Comparison of ENCODE assay signal across 12 mouse cellular contexts in genomic region chr13:54180461-54180860, GRCm38 (mm10). TPM values are rescaled to one million over a fixed set of nuclear protein-coding genes. Genes with fewer than 3 reads are reported as not detected.
DNase-seq lines count a peak whose midpoint lies in the region; ATAC-seq lines count a peak whose summit lies in the region.
"Had no signal": no experiment of that assay in that cellular context is flagged by ENCODE, and none has a peak within 500 bp of the region (broad histone marks: within the 10 kb centered on the region; RNA-seq: fewer than 3 reads in every experiment).

No protein-coding gene starts in this region.

- WGBS in forebrain, embryonic 15.5 days = 68% methylated on average over 3 of the region's 3 CpGs

- no peaks in the 10 kb centered on the region for H3K27me3 ChIP-seq in forebrain, embryonic 15.5 days
- H3K27me3 ChIP-seq: intestine, embryonic 15.5 days had no signal

- no peak overlapping the region for H3K4me2 ChIP-seq in forebrain, embryonic 15.5 days (replicated peaks)
- H3K4me2 ChIP-seq: intestine, embryonic 15.5 days; liver, embryonic 11.5 days had no signal

- H3K9ac ChIP-seq in forebrain, embryonic 15.5 days (replicated peaks) = no peak overlapping the region
- H3K9ac ChIP-seq: intestine, embryonic 15.5 days had no signal

- H3K36me3 ChIP-seq in forebrain, embryonic 15.5 days = no peaks in the 10 kb centered on the region
- H3K36me3 ChIP-seq: hindbrain, embryonic 10.5 days; intestine, embryonic 15.5 days had no signal

- DNase-seq in kidney, postnatal 4 days = peak; percentile 40 to 45
- DNase-seq in kidney, adult 9 months = no peak
- DNase-seq in gastrocnemius, adult 8-10 months (ENCODE audit: low spot score in 2 of 2) = peak; percentile 49 to 61
- DNase-seq in heart, adult 9 months (ENCODE audit: low spot score in 2 of 2) = peak; percentile 78 to 82
- DNase-seq in lung, postnatal 4 days = peak; percentile 53 to 85
- DNase-seq in layer of hippocampus, postnatal 14 days (ENCODE audit: low spot score in 2 of 2) = no peak
- DNase-seq: cerebellum, postnatal 36 days; thymus, postnatal 4 days had no signal

- H3K4me3 ChIP-seq in forebrain, embryonic 15.5 days = no peak overlapping the region
- H3K4me3 ChIP-seq: hindbrain, embryonic 10.5 days; intestine, embryonic 15.5 days had no signal

- no peak overlapping the region for H3K27ac ChIP-seq in forebrain, embryonic 15.5 days (replicated peaks)
- H3K27ac ChIP-seq: hindbrain, embryonic 10.5 days; intestine, embryonic 15.5 days had no signal

- no peaks in the 10 kb centered on the region for H3K4me1 ChIP-seq in forebrain, embryonic 15.5 days
- H3K4me1 ChIP-seq: intestine, embryonic 15.5 days had no signal

- H3K9me3 ChIP-seq in forebrain, embryonic 15.5 days = no peaks in the 10 kb centered on the region
- H3K9me3 ChIP-seq: hindbrain, embryonic 10.5 days; intestine, embryonic 15.5 days had no signal

- ATAC-seq in forebrain, embryonic 15.5 days (replicated peaks) = no peak
- ATAC-seq: intestine, embryonic 15.5 days had no signal

RNA-seq across cellular contexts. Expression of gene Hrh2, which starts 11.5 kb away (rescaled TPM):
- under 1 TPM; 0.12 to 0.38 (median 0.27) TPM for total RNA-seq in gastrocnemius, adult 8-10 months (2022)
- 0.33 and 0.42 TPM in 2 replicates for polyA plus RNA-seq in forebrain, embryonic 15.5 days (2015; fragmentation: Nextera tagmentation; extraction: Ambion mirVana)
- total RNA-seq in layer of hippocampus, postnatal 14 days (2021) = 1 to 10 TPM; 4.8 to 5.7 TPM

Comparison
In these comparisons a context has a peak if more than half of its experiments do, and no peak if none do; other contexts are left out.
1. DNase-seq: peak in kidney, postnatal 4 days (2 of 2), gastrocnemius, adult 8-10 months (2 of 2), heart, adult 9 months (2 of 2) and lung, postnatal 4 days (2 of 2); none in kidney, adult 9 months (single experiment) and layer of hippocampus, postnatal 14 days (0 of 2).
2. RNA of gene Hrh2, which starts 11.5 kb away (total RNA-seq): 4.8 to 5.7 TPM in layer of hippocampus, postnatal 14 days; 0.12 to 0.38 TPM in gastrocnemius, adult 8-10 months; every median in the first group is over 4 times any median in the second.